8 mouse cellular contexts compared by ENCODE assay signal in genomic region chr9:67711051-67711877, GRCm38 (mm10). TPM values are rescaled to one million over a fixed set of nuclear protein-coding genes. Genes with fewer than 3 reads are reported as not detected.
DNase-seq lines count a peak whose midpoint lies in the region; ATAC-seq and TF ChIP-seq lines count a peak whose summit lies in the region.

No protein-coding gene starts in this region.

- H3K4me2 ChIP-seq in forebrain, embryonic 13.5 days: no peak overlapping the region
- H3K4me2 ChIP-seq in forebrain, embryonic 12.5 days: no peak overlapping the region
- H3K4me2 ChIP-seq in heart, postnatal 0 days (ENCODE audit: low read depth, low read length): no peak overlapping the region

- no peak for TF ChIP-seq EP300 in heart, postnatal 0 days (IDR thresholded peaks at IDR 0.05; ENCODE audit: low read depth)

- H3K36me3 ChIP-seq in forebrain, embryonic 13.5 days (ENCODE audit: poor library complexity, severe bottlenecking): no peaks in the 10 kb centered on the region
- no peaks in the 10 kb centered on the region for H3K36me3 ChIP-seq in forebrain, embryonic 12.5 days (replicated peaks)
- no peaks in the 10 kb centered on the region for H3K36me3 ChIP-seq in heart, postnatal 0 days (replicated peaks; ENCODE audit: control insufficient read depth, insufficient read depth, low read length)

- peak; percentile 51; the same call in 1 of the 2 replicates for ATAC-seq in forebrain, embryonic 13.5 days
- ATAC-seq in forebrain, embryonic 12.5 days (ENCODE audit: low FRiP score): no peak
- 0 out of 2 replicates have a peak, but pooled peaks have one; percentile 24 for ATAC-seq in heart, postnatal 0 days (ENCODE audit: insufficient read depth, low read depth)

- WGBS in forebrain, embryonic 13.5 days: 39% methylated on average over 15 of the region's 15 CpGs
- 44% methylated on average over 15 of the region's 15 CpGs for WGBS in forebrain, embryonic 12.5 days
- 36% methylated on average over 15 of the region's 15 CpGs for WGBS in heart, postnatal 0 days

- H3K4me3 ChIP-seq in forebrain, embryonic 13.5 days: no peak overlapping the region
- no peak overlapping the region for H3K4me3 ChIP-seq in forebrain, embryonic 12.5 days (replicated peaks)
- no peak overlapping the region for H3K4me3 ChIP-seq in heart, postnatal 0 days (ENCODE audit: low read depth, low read length)

- no peaks in the 10 kb centered on the region for H3K9me3 ChIP-seq in forebrain, embryonic 13.5 days (replicated peaks)
- H3K9me3 ChIP-seq in forebrain, embryonic 12.5 days: no peaks in the 10 kb centered on the region
- H3K9me3 ChIP-seq in heart, postnatal 0 days (replicated peaks; ENCODE audit: control insufficient read depth, low read length): no peaks in the 10 kb centered on the region

- no peak overlapping the region for H3K27ac ChIP-seq in forebrain, embryonic 13.5 days
- H3K27ac ChIP-seq in forebrain, embryonic 12.5 days: no peak overlapping the region
- no peak overlapping the region for H3K27ac ChIP-seq in heart, postnatal 0 days (ENCODE audit: low read depth)

- 0 out of 2 replicates have a peak, but pooled peaks cover 4% of the 10 kb centered on the region for H3K4me1 ChIP-seq in forebrain, embryonic 13.5 days
- H3K4me1 ChIP-seq in forebrain, embryonic 12.5 days: no peaks in the 10 kb centered on the region
- H3K4me1 ChIP-seq in heart, postnatal 0 days (ENCODE audit: control insufficient read depth, insufficient read depth): no peaks in the 10 kb centered on the region

- no peak overlapping the region for H3K9ac ChIP-seq in forebrain, embryonic 13.5 days
- H3K9ac ChIP-seq in forebrain, embryonic 12.5 days: no peak overlapping the region
- H3K9ac ChIP-seq in heart, postnatal 0 days (replicated peaks; ENCODE audit: low read depth, low read length): no peak overlapping the region

- TF ChIP-seq CTCF in heart, postnatal 0 days (IDR thresholded peaks at IDR 0.05; ENCODE audit: low read depth): peak; percentile 91

- peak; percentile 66 to 69 for DNase-seq in adrenal gland, adult 18-20 months (ENCODE audit: low spot score in 2 of 2)
- DNase-seq in embryo, embryonic 11.5 days (ENCODE audit: low read depth, low spot score): peak; percentile 53
- DNase-seq in heart, postnatal 0 days (ENCODE audit: low spot score): peak; percentile 62
- peak; percentile 52 to 80 for DNase-seq in layer of hippocampus, adult 8-10 months (ENCODE audit: low spot score in 2 of 2)
- DNase-seq in lung, postnatal 10 days: peak; percentile 77
- DNase-seq in spleen, postnatal 10 days (ENCODE audit: low spot score in 2 of 2): peak; percentile 25 to 62

- no peaks in the 10 kb centered on the region for H3K27me3 ChIP-seq in forebrain, embryonic 13.5 days
- H3K27me3 ChIP-seq in forebrain, embryonic 12.5 days: 0 out of 2 replicates have a peak, but pooled peaks cover 3% of the 10 kb centered on the region
- H3K27me3 ChIP-seq in heart, postnatal 0 days (ENCODE audit: control insufficient read depth, insufficient read depth, low read length): no peaks in the 10 kb centered on the region

RNA-seq across cellular contexts. Expression of gene C2cd4b, which starts 48.0 kb away (rescaled TPM):
- polyA plus RNA-seq in forebrain, embryonic 13.5 days (2015; fragmentation: Nextera tagmentation; extraction: Ambion mirVana): 0.15 TPM in 1 of 2 replicates, not detected in the other
- polyA plus RNA-seq in forebrain, embryonic 12.5 days (2016; fragmentation: Nextera tagmentation; extraction: Ambion mirVana): 0.22 and 0.35 TPM in 2 replicates
- 1 to 10 TPM; 1.5 to 1.7 TPM for total RNA-seq in adrenal gland, adult 18-20 months (2021)
- 4.1 and 15.8 TPM in 2 replicates for total RNA-seq in heart, postnatal 0 days (2014; rRNA removed; ENCODE audit: low replicate concordance)
- 3.7 and 3.8 TPM in 2 replicates for polyA plus RNA-seq in heart, postnatal 0 days (2015; fragmentation: Nextera tagmentation; extraction: Ambion mirVana)
- total RNA-seq in layer of hippocampus, adult 8-10 months (2022): 1 to 10 TPM; 4.7 to 7.5 (median 5.5) TPM
